Mouse (Mus musculus) spleen, adult 18-20 months (tissue): ENCODE results near the gene 1700031F05Rik.
"Not testable (repeated sequence)": the region's sequence is repeated elsewhere in the genome, so short reads cannot be mapped to it uniquely, and the experiment has no call there.

Experiments used
- DNase-seq, 2 experiments: peaks; one replicate each; pipeline ENCODE4 v3.0.0; 2022; ENCODE audit warnings: mixed read lengths in 2 of 2

The 1700031F05Rik gene

DNA sequence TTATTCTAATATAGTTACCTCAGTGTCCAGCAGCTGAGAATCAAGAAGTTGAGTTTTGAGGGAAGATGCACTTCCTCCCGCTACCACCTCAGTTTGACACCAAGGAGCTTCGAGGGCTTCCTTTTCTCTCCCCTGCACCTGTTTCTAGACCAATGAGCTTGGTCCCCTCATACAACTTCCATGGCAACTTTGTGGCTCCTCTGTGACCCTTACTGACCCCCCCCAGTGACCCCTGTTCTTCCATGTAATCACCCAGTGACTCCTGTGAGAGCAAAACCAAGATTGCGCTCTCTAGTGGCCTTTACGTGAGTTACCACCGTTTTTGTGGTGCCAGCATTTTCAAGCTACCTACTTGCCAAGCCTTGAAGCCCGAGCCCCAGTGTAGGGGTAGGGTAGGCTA lies at the start of gene 1700031F05Rik:
TSS of gene 1700031F05Rik (minus strand) at position 101 of the 400 bp plus-strand sequence.
- no peak for DNase-seq

- not testable (repeated sequence) for DNase-seq
These were observed 47.1 kb upstream of the 1700031F05Rik start for GRCm38 (mm10) chrX:102914823-102915222.

DNA sequence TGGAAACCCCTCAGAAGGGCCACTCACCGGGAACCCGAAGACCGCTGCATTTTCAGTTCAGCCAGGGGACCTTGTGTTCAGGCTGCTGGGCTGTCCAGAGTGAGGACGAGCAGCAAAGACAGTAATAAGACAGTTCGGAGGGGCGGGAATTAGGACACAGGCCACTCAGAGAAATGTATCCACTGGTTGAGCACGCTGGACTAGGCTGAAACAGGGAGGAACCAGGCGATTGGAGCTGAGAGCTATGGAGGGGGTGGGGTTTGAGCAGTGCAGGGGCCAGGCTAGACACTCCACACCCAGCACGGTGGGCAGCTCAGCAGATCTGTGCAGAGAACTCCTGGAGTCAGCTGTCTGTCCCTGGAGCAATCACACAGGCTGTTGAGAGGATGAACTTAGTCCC lies 40.8 kb upstream of the 1700031F05Rik start, which contains the start of the genes Dmrtc1a and 1700011M02Rik:
TSS of gene Dmrtc1a (minus strand) at position 101 of the 400 bp plus-strand sequence.
TSS of gene 1700011M02Rik (plus strand) at position 319 of the 400 bp plus-strand sequence.
- not testable (repeated sequence) for DNase-seq

- DNase-seq, result not testable (repeated sequence)
These were observed 13.3 kb downstream of the 1700031F05Rik start, which contains the start of gene Dmrtc1c2 for GRCm38 (mm10) chrX:102854516-102854915. Dmrtc1c2 (minus strand) TSS chrX:102854616.

- DNase-seq, result no peak
These were observed 55.5 kb downstream of the 1700031F05Rik start for GRCm38 (mm10) chrX:102812311-102812710.
